Comparison of ENCODE assay signal across 8 mouse cellular contexts in genomic region chr10:111108658-111109633, GRCm38 (mm10). TPM values are rescaled to one million over a fixed set of nuclear protein-coding genes. Genes with fewer than 3 reads are reported as not detected.
DNase-seq lines count a peak whose midpoint lies in the region; ATAC-seq and TF ChIP-seq lines count a peak whose summit lies in the region.

No protein-coding gene starts in this region.

- no peaks in the 10 kb centered on the region for H3K36me3 ChIP-seq in lung, embryonic 16.5 days (ENCODE audit: control insufficient read depth, insufficient read depth, low read length)

- H3K9ac ChIP-seq in lung, embryonic 16.5 days (ENCODE audit: low read length): no peak overlapping the region

- 0 out of 2 replicates have a peak, but pooled peaks have one; percentile 26 for TF ChIP-seq CTCF in olfactory bulb, adult 2 months (IDR thresholded peaks at IDR 0.05; ENCODE audit: insufficient read depth, low read depth, low read length)

- H3K4me2 ChIP-seq in lung, embryonic 16.5 days (ENCODE audit: low read depth, low read length): peak overlapping the region; percentile 40; the same call in 1 of the 2 replicates

- H3K4me3 ChIP-seq in brown adipose tissue, adult 24 weeks (ENCODE audit: insufficient read depth, low read depth, low read length): peak overlapping the region; percentile 29; the same call in 1 of the 2 replicates
- H3K4me3 ChIP-seq in lung, embryonic 16.5 days (ENCODE audit: low read length): no peak overlapping the region
- peak overlapping the region; percentile 48 for H3K4me3 ChIP-seq in olfactory bulb, adult 2 months (ENCODE audit: insufficient read depth, low read depth, low read length)

- 43% methylated on average over 24 of the region's 24 CpGs for WGBS in lung, embryonic 16.5 days
- WGBS in olfactory bulb, adult 2 months: 36% methylated on average over 24 of the region's 24 CpGs

- peak; percentile 79 for ATAC-seq in erythroblast, adult 5-6 weeks (replicated peaks; ENCODE audit: low FRiP score, poor library complexity, severe bottlenecking)
- 0 out of 2 replicates have a peak, but pooled peaks have one; percentile 17 for ATAC-seq in lung, embryonic 16.5 days (ENCODE audit: low read depth)

- no peaks in the 10 kb centered on the region for H3K27me3 ChIP-seq in lung, embryonic 16.5 days (ENCODE audit: control insufficient read depth, insufficient read depth, low read depth, low read length)

- H3K9me3 ChIP-seq in lung, embryonic 16.5 days (ENCODE audit: control insufficient read depth, low read length): no peaks in the 10 kb centered on the region

- no peak overlapping the region for H3K27ac ChIP-seq in brown adipose tissue, adult 24 weeks (replicated peaks; ENCODE audit: low read depth, low read length)
- no peak overlapping the region for H3K27ac ChIP-seq in lung, embryonic 16.5 days (ENCODE audit: low read length)
- H3K27ac ChIP-seq in olfactory bulb, adult 2 months (ENCODE audit: insufficient read depth, low read depth, low read length): no peak overlapping the region

- peak; percentile 94 for DNase-seq in MN1 (ENCODE audit: low spot score)
- peak; percentile 71 for DNase-seq in heart, postnatal 4 days
- DNase-seq in layer of hippocampus, adult 9-11 months: peak; percentile 52
- peak; percentile 42 to 46 for DNase-seq in thymus, postnatal 36 days

- TF ChIP-seq POLR2A in olfactory bulb, adult 2 months (IDR thresholded peaks at IDR 0.05; ENCODE audit: insufficient read depth, low read depth, low read length): no peak

- no peaks in the 10 kb centered on the region for H3K4me1 ChIP-seq in brown adipose tissue, adult 24 weeks (ENCODE audit: control insufficient read depth, insufficient read depth, insufficient read length, low read length)
- H3K4me1 ChIP-seq in lung, embryonic 16.5 days (replicated peaks; ENCODE audit: control insufficient read depth, insufficient read depth, low read length): no peaks in the 10 kb centered on the region
- no peaks in the 10 kb centered on the region for H3K4me1 ChIP-seq in olfactory bulb, adult 2 months (ENCODE audit: control insufficient read depth, insufficient read depth, low read length)

RNA-seq across cellular contexts. Expression of gene Osbpl8, which starts 55.6 kb away (rescaled TPM):
- polyA plus RNA-seq in brown adipose tissue, adult 24 weeks (2012; ENCODE audit: insufficient read depth, insufficient read length, missing spikeins): 7.5 and 11.5 TPM in 2 replicates
- 221 and 254 TPM in 2 replicates for total RNA-seq in erythroblast, adult 5-6 weeks (2015; ENCODE audit: low replicate concordance)
- total RNA-seq in erythroblast, adult 5-6 weeks (2017; ENCODE audit: low replicate concordance): 372 and 402 TPM in 2 replicates
- total RNA-seq in heart, postnatal 4 days (2021): 10 to 100 TPM; 91.8 to 97.5 TPM
- polyA plus RNA-seq in lung, embryonic 16.5 days (2015; fragmentation: Nextera tagmentation; extraction: Ambion mirVana): 8.1 and 8.9 TPM in 2 replicates
- polyA plus RNA-seq in olfactory bulb, adult 2 months (2012; ENCODE audit: insufficient read depth, insufficient read length, low replicate concordance, missing spikeins): not detected in 2 replicates

Comparison
In these comparisons a context has a peak if more than half of its experiments do, and no peak if none do; other contexts are left out.
1. DNase-seq: peak in every context shown above with its lines; median percentile 94 in MN1; 71 in heart, postnatal 4 days; 52 in layer of hippocampus, adult 9-11 months; 44 in thymus, postnatal 36 days.